Mouse (Mus musculus) testis, postnatal 14 days (tissue): ENCODE data around the gene Tmem234.
A peak's percentile ranks its signal among the peaks of the same experiment; 100 is the strongest.
"Not testable (repeated sequence)": the region's sequence is repeated elsewhere in the genome, so short reads cannot be mapped to it uniquely, and the experiment has no call there.

ENCODE experiments used
- DNase-seq: peaks from one replicate; pipeline ENCODE4 v3.0.0; 2021; ENCODE audit warnings: low spot score

Gene Tmem234

GRCm38 (mm10) chr4:129600233-129601158, at the start of gene Tmem234, which contains the start of gene Eif3i:
Tmem234 (plus strand) TSS chr4:129600668.
Eif3i (minus strand) TSS chr4:129600648.
- DNase-seq = peak; percentile 89

GRCm38 (mm10) chr4:129554512-129554911, 46.0 kb upstream of the Tmem234 start:
- not testable (repeated sequence) for DNase-seq

- peak; percentile 74 for DNase-seq
These were observed 45.0 kb upstream of the Tmem234 start for GRCm38 (mm10) chr4:129555421-129555861.

DNA sequence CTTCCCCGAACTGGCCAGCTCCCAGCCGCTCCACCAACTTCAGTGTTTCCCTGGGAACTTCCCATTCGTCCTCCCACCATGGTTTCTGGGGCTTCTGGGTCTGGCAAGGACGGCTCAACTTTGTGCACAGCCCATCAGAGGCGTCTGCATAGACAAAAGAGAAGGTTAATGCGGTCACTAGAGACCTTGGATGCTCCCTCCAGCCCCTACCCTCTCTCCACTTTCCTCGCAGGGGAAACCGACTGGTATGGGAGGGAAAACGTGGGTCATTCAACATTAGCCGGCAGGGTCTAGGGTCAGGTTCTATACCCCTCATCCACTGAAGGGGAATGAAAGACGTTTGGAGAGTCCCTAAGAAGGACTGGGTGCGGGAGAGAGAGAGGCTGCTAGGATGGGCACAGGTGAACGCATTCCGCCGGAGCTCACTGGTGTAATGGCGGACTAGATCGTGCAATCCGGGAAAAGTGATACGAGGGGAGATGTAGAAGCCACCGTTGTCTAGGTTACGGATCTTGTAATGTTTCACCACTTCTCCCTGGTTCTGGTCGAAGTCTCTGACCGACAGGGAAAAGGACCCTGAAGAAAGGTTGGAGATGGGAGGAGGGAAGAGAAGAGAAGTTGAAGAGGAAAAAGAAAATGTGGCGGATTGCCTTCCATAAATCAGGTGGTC, 44.5 kb upstream of the Tmem234 start:
- peak; percentile 27 for DNase-seq

DNA sequence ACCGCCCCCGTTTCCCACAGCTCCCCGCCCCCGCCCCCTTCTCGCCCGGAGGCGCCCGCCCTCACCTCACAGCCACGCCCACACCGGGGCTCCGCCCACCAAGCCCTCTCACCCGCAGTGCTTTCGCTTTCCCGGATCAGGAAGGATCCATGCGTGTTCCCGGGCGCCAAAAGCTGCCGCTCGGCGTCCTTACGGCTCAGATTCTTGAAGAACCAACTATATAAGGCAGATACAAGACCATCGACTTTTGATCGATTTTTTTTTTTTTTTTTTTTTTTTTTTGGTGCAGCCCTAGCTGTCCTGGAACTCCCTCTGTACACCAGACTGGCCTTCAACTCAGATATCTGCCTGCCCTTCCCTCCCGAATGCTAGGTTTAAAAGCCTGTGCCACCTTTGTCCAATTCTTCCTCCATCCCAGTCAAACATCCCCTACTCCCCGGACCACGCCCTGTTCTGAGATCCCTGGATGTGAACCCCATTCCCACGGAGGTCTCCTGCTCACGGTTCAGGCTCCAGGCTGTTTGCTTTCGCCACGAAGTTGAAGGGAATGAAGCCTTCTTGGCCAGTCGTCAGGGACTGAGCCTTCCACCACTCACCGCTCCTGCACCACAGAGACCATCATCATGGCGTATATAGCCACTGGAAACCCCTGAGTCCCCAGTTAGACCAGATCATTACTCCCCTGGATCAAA, 43.8 kb upstream of the Tmem234 start:
- DNase-seq = peak; percentile 88

DNA sequence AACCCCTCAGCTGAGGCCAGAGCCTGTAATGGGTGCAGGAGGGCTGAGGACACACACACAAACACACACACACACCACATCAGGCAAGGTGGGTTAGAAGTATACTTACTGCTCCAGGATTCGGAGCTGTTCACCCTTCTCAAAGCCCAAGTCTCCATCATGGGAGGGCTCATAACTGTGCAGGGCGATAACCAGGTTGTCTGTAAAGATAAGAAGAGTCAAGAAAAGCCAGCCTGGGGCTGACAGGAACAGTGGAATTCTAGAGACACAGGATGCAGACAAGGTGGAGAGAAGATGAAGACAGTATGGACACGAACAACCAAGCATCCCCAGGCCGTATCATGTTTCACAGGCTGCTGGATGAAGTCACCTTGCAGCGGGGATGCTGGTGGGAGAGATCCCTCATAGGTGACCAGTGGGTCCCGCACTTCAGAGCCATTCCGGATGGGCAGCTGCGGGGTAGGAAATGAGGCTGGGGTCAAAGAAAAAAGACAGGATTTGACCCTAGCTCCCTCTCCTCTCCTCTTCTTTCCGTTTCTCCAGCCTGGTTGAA, 43.1 kb upstream of the Tmem234 start:
- DNase-seq = no peak

DNA sequence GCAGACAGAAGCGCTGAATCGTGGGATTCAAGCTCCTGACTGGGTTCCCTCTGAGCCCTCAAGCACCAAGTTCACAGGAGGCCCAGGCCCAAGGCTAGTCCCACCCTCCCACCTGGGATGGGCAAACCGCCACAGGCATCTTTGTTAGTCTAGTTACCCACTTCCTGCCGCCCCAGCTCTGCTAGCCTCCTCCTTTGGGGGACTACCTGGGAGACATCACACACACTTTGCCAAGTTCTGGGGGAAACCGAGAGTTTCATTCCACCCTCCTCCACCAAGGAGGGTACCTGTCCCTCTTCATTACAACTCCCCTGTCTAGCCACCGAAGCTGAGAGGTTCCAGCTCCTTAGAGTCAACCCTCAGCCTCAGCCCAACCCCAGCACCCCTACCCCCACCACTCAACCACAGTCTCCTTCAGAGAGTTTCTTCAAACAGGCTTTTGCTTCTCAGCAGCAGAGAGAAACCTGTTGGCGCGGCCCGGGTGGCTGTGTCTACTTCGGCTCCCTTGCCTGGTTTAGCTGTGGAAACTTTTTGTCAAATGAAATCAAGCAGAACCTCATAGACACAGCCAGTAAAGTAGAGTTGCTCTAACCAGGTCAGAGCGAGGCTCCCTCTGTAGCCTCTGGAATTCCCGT, 42.0 kb upstream of the Tmem234 start:
- DNase-seq = no peak

GRCm38 (mm10) chr4:129561184-129561583, 39.3 kb upstream of the Tmem234 start:
- no peak for DNase-seq

DNA sequence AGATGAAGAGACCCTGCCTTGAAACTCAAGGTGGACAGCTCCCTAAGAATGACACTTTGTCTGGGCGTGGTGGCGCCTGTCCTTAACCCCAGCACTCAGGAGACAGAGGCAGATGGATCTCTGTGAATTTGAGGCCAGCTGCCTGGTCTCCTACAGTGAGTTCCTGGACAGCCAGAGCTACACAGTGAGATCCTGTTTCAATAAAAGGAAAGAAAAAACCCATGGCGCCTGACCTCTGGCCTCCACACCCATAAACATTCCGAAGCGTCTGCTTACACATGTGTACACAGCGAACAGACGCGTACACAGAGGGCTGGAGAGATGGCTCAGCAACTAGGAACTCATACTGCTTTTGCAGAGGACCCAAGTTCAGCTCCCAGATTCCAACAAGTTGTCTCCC, 36.8 kb upstream of the Tmem234 start:
- no peak for DNase-seq

DNA sequence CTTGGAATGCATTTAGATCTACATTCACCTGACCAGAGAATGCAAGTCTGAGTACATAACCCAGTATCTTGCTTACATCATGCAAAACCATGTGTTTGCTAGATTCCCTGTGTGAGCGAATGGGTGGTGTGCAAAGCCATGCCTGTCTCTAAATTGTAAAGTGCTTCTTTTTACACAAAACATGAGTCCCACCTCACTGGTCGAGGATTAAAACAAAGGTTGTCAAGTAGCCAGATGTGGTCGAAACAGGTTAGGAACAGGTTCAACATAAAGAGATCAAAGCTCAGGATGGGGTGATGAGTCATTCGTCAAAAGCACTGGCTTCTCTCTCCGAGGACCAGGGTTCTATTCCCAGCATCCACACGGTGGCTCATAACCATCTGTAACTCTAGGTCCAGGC, 35.3 kb upstream of the Tmem234 start:
- DNase-seq = no peak

DNA sequence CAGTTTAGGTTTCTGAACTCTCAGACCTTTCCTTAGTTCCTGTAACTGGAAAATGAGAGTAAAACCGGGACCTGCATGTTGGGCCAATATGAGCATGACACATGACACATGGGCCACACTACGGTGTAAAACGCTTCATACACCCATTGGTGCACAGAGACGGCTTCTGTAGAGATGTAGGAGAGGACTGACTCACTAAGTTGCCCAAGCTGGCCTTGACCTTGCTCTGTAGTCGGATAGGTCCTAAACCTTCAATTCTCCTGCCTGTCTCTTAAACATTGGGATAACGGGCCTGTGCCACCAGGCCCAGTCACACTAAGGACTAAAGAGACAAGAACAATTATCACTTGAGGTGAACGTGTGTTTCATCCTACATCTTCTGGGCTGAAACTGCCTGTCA, 32.1 kb upstream of the Tmem234 start:
- no peak for DNase-seq

DNA sequence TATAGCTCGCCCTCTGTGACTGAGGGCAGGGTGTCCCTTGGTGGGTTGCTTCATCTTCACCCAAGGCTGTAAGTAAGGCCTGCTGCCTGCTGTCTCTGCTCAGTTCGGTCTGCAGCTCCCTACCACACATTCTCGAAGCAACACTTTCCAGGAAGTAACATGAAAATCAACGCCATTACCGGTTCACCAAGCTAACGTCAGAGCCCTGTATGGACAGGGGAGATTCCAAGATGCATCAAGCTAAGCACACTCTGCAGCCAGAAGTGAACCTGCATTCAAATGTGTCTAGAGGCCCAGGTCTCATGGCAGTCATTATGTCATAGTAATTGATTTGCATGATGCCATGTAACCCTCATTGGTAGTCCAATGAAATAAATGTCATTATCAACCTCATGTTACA, 30.4 kb upstream of the Tmem234 start:
- DNase-seq = no peak

GRCm38 (mm10) chr4:129571551-129572084, 28.9 kb upstream of the Tmem234 start:
- no peak for DNase-seq

DNA sequence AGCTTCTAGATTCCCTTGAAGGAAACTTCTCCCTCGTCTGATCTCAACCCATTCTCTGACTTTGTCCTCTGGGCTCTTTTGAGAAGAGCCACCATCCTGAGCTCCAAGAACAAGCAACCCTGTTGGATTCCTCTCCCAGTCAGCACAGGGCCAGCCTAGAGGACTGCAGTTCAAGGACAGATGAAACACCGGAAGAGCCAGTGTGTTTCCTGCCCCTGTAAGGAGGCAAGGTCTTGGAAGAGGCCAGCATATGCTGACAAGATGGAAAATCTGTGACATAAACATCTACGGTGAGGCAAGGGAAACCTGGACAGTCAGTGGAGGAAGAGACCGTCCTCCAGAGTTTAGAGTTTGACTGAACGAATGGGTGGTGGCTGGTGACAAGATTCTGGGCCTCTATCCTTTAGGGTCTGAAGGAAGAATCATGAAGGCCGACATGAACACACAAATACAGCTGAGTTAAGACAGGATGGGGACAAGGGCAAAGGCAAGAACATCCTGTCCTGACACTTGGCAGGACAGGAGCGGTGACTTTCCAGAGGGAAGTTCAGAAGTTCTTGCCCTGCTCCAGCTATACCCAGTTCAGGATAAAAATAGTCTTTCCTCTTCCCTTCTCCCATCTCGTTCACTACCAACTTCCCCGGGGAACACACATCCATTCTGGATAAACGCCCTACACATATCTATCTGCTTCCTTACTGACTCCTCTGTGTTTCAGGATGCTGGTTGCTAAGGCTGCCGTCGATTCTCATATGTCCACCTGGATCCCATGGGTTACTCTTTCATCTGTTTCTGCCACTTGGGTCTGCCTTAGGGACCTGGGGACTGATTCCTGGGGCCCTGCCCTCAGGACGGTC, 28.0 kb upstream of the Tmem234 start:
- DNase-seq = no peak

- DNase-seq = no peak
These were observed 27.4 kb upstream of the Tmem234 start for GRCm38 (mm10) chr4:129573093-129573370.

DNA sequence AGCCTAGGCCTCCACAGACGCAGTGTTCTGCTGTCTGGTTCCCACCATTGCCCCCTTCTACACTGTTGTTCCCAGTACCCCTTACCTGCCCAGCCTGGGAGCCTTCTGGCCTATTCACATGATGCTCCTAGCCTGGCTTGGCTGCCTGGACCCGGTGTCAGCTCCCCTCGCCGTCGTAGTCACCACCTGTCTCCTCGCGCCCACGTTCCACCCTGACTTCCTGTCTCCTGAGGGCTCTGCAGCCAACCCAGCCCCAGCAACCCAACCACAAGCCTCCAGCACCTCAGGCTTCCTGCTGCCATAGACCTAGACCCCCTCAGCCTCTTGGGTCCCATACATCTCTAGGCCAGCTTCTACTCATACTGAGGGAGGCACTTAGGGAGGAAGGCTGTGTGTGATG, 27.0 kb upstream of the Tmem234 start, which contains the start of gene Lck:
Gene Lck, minus strand, starts transcription at position 212 of the 400 bp plus-strand sequence.
- DNase-seq = no peak

DNA sequence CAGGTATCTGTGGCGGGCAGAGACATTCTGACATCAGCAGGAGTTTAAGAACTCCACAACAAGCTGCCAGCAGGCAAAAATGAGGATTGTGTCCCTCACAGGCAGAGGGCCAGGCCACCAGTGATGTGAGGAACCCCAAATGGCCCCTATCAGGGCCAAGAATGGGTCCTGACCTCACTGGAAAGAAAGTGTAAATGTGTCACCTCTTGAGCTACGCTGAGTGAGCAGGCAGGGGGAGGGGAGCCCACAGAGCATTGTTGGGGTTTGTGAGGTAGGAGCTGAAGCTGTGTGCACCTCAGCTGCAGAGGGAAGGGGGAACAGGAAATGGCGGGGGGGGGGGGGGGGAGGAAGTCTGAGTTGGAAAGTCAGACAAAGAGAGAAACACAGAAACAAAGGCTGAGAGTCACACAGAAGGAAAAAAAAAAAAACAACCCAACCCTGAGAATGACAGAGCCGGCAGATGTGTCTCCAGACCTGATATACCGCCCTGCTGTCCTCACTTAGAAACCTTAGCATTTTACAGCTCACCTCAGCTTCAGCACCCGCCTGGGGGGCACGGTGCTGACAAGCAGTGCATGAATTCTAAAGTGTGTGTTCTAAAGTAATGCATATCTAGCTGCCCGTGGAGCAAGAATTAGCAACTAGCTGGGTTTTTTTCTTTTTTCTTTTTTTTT, 25.2 kb upstream of the Tmem234 start:
- DNase-seq = no peak

DNA sequence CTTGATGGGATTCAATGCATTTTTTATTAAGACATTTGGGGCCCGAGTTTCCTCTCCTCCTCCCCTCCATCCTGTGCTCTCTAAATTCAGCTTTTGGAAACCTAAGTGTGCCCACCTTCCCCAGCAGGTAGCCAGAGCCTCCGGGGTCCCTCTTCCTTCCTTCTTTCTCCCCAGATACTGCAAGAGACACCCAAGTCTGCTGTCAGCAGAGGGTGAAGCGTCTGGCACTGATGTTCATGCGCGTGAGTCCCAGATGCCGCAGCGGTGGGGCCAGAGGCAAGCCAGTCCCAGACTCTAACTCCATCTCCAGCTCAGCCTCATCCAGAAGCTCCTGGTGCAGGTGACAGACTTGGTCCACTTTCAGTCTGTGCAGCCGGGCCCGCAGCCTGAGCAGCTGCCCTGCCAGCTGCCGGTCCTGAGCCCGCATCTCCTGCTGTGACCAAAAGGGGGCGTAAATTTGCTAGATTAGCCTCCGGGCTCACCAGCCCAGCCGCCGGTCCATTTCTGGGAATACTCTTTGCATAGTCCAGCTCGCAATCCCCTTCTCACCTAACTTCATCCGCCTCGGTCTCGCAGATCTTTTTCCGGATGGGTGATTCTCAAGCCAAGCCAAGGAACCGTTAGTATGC, 23.5 kb upstream of the Tmem234 start:
- peak; percentile 60 for DNase-seq

DNA sequence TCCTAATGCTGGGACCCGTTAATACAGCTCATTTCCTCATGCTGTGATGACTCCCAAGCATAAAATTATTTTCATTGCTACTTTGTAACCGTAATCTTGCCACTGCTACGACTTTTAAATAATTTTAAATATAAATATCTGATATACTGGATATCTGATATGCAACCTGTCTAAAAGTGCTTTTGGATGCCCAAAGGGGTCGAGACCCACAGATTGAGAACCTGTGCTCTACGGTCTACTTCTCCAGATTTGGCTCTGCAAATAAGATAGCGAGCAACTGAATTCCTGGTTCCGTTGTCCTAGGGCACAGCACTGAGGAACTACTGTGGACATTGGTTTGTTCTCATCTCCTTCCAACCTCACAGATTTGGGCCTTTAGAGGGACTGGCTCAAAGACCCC, 22.8 kb upstream of the Tmem234 start:
- no peak for DNase-seq

DNA sequence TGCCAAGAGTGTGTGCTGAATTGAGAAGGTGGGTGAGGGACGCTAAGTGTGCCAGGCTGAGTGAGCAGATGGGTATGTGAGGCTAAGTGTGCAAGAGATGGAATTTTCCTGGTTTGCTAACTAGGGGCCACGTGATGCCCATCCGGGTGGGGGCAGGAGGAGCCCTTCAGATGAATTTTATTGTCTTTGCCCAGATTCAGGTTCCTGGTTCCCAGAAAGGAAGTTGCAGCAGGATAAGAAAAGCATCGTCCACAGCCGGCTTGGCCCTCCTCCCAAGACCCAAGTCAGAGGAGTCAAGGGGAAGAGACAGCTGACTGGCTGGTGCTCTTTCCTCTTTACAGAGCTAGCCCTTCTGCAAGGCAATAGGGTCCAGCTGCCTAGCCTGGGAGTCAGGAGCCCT, 22.0 kb upstream of the Tmem234 start, which contains the start of gene Fam167b:
Gene Fam167b, minus strand, starts transcription at position 84 of the 400 bp plus-strand sequence.
- no peak for DNase-seq
